Mouse (Mus musculus): ENCODE measurements at regions not wholly inside any gene's neighbourhood (a gene's known extent, or its start where the extent isn't known, plus 50 kb on each side); places are given as distances from the start of the nearest gene placed in this dataset.

- peak; percentile 0 for DNase-seq (ENCODE audit: low read depth)
Observed at GRCm38 (mm10) chrX:24169992-24170391, 211.3 kb upstream of the Gm4985 start.

- peak; percentile 0 for DNase-seq (ENCODE audit: low read depth)
Observed at GRCm38 (mm10) chrX:24161654-24162053, 202.9 kb upstream of the Gm4985 start.

- peak; percentile 0 for DNase-seq (ENCODE audit: low read depth)
Observed at GRCm38 (mm10) chrX:24153277-24153873, 194.6 kb upstream of the Gm4985 start.
